Mouse (Mus musculus) lung, adult 18-20 months (tissue): ENCODE results near the gene Calcoco1.

Experiments
- DNase-seq, 2 experiments: peaks; one replicate each; pipeline ENCODE4 v3.0.0; 2022; ENCODE audit warnings: mixed read lengths in 2 of 2

Gene Calcoco1

DNA sequence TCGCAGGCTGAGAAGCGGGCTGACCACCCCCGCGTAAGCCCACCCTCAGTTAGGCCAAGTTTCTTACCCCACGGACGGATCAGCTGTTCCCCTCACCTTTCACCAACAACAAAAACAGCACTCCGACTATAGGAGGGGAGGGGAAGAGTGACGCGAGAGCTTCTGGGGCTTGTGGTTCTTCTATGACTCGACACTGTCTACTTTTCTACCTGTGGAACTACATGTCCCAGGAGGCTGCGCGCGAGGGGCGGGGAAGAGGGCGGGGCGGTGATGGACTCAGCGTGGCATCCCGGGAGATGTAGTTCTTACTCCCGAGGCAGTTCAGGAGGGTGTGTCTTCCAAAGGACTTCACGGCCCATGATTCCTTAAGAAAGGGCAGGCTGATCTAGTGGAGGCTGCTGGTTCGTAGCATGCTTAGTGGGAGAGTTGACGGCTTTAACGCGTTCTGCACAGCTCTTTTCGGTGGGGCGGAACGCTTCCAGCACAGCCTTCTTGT is at the start of gene Calcoco1:
Gene Calcoco1, minus strand, starts transcription at position 199 of the 496 bp plus-strand sequence.
- peak; percentile 96 to 98 for DNase-seq

DNA sequence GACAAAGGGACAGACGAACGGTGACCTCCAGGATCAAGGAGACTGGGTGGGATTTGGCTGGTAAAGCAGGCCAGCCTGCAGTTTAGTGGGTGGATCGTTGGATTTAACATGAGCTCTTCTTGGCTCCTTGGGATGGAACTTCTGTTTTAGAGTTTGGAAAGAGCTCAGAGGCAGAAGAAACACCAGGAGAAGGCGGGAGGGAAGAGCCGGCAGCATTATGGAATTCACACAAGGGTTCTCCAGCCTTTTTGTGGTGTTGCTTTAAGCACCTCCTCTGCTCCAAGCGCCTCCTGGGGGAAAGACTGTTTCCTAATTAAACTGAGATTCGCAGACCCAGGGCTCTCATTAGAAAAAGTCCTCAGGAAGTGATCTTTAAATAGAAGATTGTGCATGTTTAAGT is 48.9 kb upstream of the Calcoco1 start:
- DNase-seq, result no peak

DNA sequence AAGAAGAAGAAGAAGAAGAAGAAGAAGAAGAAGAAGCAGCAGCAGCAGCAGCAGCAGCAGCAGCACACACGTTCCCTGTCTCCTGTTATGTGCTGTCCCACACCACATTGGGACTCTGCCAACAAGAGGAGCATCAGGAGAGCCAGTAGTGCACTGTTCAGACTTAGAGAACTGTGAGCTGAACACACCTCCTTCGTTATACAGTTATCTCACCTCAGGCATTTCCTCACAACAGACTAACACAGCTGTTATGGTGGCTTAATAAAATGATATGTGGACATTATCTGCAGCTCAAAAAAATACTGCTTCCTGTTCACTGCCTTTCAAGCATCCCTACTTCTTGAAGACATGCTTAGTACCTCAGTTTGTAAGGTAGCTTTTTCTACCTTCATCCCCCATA is 43.2 kb upstream of the Calcoco1 start:
- DNase-seq, result no peak

DNA sequence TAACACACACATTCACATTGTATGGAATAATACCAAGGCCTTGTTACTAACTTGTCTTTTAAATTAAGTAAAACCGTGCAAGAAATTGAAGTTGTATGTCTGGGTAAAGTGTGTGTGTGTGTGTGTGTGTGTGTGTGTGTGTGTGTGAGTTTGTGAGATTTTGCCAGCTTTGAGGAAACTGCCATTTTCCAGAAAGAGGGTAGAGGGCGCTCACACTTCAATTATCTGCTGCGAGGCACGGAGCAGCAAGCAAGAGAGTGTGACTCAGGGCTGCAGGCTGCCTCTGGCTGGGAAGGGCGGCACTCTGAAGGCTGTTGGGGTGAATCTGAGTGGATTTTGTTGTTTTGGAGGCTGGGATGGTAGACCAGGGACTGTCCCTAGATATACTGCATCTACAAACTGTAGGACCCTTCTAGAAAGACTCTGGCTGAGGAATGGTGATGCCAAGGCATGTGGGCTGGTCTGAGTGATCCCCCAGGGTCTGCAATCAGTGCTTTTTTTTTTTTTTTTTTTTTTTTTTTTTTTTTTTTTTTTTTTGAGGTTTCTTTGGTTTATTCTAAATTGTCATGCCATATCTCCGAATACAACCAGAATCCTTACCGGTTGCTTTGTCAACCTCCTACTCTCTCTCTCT is 39.9 kb upstream of the Calcoco1 start:
- peak; percentile 20 to 39 for DNase-seq

DNA sequence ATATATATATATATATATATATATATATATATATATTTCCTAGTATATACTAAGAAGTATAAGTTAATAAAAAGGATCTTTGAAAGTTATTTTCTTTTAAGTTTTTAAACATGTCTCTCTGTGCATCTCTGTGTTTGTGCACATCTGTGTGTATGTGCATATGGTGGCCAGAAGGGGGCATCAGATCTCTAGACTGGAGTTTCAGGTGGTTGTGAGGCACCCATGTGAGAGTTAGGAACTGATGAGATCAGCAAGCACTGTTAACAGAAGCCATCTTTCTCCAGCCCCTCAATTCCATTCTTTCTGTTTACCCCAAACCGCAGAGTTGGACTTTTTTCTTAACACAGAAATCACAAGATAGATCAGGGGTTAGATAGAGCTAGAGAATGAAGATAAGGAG is 35.7 kb upstream of the Calcoco1 start:
- no peak for DNase-seq

DNA sequence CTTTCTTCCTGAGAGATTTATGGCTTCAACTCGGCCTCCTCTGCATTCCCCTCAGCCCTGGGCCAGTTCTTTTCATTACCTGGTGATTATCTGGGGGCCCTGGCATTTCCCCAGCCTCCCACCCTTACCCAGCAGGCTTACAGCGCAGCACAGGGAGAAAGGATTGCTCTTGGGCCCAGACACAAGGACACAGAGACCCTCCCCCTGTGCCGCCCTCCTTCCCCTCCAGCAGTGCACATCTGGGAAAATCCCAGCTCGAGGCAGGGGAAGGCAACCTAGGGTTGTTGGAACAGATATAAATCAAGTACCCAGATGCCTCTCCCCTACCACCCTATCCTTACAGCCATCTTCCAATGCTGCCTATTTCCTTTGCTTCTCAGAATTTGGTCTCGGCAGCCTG is 33.1 kb upstream of the Calcoco1 start:
- DNase-seq, result no peak

DNA sequence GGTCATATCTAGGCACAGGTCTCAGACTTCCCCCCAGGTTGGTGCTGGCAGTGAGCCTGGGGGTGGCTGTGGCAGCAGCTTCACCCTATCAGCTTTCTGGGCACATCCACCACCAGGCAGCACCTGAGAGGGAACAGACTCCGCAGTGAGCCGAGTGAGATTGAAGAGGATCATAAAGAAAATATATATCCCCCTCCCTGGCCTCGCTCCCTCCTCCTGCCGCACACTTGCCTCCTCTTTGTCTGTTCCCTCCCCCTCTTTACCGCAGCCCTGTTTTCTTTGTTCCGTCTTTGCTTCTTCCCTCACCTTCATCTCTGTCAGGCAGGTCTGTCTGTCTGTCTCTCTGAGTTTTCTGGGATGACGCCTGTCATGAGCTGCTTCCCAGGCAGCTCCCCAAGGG is 32.4 kb upstream of the Calcoco1 start:
- no peak for DNase-seq

DNA sequence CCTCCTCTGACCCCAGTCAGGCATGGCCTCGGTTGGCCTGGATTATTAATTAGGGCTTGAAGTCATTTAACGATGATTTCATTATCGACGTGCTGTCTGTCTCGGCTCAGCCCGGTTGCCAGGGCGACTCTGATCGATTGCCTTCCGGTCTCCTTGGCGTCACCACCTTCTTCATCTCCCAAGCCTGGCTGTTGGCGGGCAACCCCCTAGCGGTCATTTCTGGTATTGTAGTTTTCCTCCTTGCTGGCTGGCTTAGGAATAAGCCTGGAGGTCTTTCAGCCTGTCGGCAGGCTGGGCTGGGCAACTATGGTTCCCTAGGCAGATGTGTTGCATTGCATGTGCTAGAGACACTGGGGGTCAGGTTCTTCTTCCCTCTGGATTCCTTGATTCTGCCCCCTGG is 31.2 kb upstream of the Calcoco1 start:
- peak in 1 of 2 experiments; percentile 36 for DNase-seq

DNA sequence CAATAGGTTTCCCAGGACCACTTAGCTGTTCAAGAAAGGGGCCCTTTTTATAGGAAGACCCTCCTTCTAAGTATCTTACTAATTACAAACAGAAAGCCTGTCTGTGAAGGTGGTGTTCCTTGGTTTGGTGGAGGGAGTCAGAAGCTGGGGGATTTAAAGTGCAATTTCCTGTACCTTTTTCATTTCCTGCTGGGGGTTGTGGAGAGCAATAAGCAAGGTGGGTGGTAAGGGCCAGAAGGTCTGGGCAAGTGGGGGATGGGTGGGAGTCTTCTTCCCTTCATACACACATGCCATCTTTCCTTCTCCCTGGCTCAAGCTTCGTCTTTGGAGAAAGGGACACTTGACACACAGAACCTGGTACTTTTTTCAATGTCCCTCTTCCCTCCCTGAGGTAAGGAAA is 30.2 kb upstream of the Calcoco1 start:
- DNase-seq, result no peak

DNA sequence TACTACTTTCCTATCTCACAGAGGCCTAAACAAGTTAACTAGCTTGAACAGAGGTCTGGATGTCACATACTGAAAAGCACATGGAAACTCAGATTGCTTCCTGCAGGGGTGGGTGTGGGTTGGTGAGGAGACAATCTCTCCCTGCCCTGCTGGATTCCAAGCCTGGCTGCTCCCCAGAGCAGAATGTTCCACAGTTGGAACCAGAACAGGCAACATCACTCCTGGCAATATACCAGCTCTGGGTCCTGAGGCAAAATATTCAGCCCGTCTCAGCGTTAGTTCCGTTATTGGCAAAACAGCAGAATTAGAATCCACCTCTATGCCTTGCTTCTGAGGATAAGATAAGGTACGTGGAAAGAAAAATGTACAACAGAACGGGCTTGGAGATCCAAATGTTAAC is 28.3 kb upstream of the Calcoco1 start:
- no peak for DNase-seq

DNA sequence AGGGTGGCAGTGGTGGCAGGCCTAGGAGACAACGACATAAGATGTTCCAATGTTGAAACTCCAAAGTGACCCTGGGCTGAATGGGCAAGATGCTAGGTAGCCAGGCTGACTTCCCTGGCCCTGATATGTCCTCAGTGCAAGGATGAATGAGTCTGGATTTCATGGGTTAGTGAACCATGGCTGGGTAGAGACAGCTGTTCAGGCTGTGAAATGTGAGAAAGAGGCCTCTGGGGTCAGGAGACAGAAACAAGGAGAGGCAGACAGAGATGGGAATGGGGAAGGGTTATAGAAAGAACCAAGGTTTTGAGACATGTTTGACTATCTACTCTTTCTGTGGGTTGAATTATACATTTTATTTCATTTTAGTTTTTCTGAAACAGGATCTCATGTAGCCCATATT is 27.1 kb upstream of the Calcoco1 start:
- DNase-seq, result no peak

DNA sequence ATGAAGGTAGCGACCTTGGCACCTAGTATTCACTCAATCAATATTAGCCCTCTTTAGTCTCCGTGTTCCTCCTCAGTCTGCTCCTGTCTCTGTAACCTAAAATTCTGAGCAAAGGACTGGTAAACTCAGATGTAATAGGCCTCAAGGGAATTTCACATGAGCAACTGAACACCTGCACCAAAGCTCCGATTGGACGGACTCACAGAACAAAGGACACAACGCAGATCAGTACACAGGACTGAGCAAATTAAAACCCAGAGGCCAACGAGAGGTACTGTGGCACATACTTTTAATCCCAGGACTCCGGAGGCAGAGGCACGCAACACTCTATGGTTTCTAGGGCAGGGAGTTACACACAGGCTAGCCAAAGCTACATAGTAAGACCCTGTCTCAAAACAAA is 25.9 kb upstream of the Calcoco1 start:
- no peak for DNase-seq

DNA sequence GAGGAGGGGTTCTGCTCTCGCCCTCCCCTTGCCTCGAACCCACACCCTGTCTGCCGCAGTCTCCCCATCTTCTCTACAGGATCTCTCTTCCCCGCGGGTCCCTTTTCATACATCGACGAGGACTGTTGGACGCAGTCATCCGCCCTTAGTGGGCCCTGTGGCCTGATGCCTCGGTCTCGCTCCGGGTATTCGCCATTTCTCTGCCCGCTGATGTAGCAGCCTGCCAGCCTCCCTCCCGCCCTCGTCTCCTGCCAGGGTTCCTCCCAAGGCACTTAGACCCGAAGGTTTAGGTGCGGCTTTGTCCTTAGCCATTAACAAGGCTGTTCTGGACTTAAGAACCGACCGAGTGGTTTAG is 25.3 kb upstream of the Calcoco1 start:
- DNase-seq, result no peak

DNA sequence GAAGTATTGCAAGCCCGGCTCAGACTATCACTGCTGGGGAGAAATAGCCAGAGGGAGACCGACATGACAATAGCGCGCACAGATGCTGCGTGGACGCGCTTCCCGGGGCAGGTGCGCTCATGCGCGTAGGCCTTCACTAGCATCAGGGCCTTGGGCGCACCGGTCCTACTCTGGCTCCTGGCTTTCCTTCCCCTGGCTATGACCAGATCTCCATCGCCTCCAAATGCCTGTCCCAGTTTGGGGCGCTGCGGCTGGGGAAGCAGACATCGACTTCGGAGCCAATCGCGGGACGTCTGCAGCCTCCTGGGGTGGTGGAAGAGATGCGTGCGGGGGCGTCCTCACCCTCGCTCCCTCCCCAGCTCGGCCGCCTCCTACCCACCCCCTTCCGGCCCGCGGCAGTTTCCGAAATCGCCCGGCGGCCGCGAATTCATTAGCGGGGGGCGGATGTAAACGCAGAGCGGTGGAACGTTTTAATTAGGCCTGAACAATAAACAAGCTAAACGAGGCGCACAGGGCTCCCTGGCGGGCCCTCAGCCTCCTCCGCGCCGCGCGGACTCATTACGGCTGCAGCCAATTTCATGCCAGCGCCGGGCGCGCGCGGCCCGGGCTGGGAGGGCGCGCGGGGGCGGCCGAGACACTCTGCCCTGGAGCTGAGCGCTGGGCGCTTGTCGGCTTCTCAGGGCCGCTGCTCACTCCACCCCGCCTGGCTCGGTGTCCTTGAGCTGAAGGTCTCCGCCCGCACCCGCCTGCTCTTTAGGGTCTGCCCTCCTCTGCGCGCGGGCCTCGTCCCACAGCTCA is 24.7 kb upstream of the Calcoco1 start:
- DNase-seq, result no peak

DNA sequence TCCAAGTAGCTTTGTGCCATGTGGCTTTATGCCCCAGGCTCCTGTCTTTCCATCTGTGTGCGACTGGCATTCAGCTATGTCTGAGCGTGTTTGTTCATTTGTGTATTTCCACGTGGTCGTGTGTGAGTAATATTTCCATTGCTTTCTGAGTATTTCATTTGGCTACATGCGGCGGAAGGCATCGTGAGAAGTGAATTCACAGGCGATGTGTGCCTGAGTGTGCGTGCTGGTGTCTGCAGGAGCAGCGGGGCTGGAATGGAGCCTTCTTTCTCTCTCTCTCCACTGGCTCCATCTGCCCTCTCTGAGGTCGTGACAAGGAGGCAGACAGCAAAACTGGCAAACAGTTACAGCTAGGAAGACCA is 24.1 kb upstream of the Calcoco1 start:
- no peak for DNase-seq

DNA sequence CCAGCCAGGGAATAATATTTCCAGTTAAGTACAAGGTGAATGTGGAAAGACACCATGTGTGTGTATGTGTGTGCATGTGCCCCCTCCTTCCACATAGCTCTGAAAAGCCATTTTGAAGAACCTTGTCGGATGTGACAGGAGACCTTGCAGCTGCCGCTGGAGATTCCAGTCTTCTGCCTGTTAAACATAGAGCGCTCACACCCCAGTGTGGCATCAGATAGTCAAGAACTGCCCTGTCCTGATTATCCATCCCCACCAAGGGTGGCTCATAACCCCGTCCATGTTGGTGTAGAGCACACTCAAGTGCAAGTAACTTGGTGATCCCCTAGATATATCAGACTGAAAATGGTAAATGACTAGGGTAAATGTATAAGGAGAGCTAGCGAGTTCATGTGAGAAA is 23.4 kb upstream of the Calcoco1 start:
- DNase-seq, result no peak

DNA sequence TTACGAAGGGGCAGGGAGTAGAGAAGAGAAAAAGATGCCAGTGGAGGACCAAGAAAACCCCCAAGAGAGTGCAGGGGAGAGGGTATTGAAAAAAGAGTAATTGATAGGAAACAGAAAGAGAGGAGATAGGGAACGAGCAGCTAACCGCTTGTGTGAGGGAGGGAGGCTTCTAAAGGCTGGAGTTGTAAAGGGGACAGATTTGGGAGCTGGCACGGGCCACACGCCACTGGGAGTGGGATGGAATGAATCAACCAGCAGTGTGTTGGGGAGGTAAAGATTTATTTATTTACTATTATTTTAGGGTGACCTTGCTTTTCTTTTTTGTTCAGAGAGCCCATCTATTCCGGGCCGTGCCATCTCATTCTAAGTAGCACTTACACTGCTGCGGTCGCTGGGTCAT is 22.9 kb upstream of the Calcoco1 start:
- no peak for DNase-seq

DNA sequence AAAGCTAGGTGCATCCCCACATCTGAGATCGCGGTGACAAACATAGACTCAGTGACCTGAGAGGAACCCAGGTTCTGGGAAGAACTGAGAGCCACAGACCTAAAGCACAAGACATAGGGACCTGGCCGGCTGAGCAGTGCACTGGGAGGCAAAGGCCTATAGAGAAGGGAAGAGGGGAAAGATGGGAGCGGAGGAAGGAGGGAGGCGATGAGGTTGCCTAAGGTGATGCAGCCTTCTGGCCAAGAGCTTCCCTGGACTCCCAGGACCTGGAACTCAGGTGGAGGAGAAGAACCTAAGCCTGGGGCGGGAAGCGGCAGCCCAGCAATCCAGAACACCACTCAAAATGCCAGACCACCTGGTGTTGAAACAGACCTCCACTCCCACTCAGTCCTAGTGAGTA is 22.4 kb upstream of the Calcoco1 start:
- DNase-seq, result no peak

DNA sequence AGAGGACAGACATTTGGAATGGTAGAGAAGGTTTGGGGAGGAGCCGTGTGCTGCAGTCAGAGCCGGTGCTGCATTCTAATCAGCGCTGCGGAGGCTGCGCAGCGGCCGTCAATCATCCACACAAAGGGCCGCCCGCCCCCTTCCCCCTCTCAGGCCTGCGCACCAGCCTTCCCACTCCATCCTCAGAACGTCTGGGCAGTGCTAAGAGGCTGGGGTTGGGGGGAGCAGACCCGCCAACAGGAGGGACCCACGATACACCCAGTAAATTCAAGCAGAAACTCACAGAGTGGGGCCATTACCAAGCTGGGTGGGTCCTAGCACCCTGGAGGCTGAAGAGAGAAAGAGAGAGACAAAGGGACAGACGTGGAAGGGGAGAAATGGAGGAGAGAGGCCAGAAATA is 22.0 kb upstream of the Calcoco1 start:
- DNase-seq, result no peak

DNA sequence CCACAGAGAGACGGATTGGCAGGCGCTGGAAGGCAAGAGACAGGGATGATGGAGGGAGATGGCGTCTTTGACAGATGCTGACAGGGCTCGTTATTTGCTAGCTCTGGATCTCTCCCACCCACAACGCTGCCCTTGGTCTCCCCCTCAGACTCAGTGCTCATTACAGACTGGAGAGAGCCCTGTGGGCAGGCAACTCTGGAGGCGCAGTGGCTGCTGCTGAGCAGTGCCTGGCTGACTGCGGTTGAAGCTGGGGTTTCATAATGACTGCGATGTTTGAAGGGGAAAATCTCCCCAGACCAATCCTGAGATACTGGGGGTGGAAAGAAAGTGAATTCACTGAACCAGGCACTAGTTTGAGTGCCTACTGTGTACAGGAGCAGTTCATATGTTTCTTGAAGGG is 21.2 kb upstream of the Calcoco1 start:
- no peak for DNase-seq

DNA sequence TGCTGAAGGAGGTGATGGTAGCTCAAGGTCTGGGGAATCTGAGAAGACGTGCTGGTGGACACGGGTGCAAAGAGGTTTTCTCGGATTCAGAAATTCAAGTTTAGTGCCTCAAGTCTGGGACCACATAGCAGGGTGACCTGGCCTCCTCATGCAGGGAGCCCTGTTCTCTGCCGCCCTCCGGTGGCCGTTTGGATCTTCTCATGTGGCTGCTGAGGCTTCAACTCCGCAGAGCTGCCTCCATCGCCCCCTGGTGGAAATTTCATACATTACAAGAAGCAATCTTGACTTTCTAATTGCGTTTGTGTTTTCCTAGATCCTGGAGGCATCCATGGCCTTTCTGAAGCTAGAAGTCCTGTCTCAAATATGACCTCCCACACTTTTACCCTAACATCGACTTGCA is 20.6 kb upstream of the Calcoco1 start:
- peak; percentile 88 to 93 for DNase-seq

DNA sequence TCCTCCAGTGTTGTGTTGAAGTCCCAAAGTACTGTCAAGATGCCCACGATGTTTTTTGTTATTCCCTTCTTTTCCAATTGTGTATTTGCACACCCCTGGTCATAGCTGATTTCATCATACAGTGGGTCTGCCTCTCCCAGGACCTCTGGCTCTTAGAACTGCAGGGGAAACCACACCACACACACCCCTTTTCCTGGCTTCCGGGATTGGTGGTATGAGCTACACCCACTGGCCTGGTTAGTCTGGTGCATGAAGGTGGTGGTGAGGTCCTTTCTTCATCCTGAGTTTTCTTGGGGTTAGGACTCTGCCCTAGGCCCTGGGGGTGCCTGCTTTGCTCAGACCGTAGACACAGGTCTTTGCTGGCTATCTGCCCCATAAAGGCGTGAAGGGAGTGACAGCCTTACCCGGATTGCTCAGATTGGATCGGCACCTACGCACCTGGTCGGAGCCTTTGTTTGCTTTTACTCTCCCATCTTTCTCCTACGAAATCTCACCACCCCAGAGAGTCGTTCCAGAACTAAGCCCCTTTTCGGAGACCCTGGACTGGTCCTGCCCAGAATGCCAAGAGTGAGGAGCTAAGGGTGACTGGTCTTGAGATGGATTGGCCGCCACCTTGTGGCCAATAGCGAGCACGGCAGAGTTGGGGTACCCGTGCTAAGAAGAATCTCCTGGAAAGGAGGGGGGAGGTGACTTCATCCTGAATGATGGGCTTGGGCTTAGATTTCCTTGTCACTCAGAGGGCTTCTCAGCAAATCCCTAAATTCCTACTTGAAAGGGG is 17.7 kb upstream of the Calcoco1 start:
- DNase-seq, result peak; percentile 53 to 73

DNA sequence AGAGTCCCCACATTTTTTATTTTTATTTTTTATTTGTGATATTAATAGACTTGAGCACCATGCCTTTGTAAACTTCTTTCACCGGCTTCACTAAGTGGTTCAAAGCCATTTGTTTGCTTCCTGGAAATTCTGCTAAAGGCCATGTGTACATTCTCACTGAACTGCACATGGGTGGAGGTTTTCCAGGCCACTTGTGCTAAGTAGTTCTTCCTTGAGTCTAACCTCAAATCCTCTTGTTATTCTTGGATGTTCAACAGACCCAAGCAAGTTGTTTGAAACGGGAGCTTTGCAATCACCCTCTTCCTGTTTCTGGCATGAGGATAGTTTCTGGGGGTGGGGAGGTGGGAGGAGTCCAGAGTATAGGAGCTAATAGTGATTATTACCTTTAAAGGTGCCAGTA is 16.5 kb upstream of the Calcoco1 start:
- DNase-seq, result peak; percentile 51 to 72

DNA sequence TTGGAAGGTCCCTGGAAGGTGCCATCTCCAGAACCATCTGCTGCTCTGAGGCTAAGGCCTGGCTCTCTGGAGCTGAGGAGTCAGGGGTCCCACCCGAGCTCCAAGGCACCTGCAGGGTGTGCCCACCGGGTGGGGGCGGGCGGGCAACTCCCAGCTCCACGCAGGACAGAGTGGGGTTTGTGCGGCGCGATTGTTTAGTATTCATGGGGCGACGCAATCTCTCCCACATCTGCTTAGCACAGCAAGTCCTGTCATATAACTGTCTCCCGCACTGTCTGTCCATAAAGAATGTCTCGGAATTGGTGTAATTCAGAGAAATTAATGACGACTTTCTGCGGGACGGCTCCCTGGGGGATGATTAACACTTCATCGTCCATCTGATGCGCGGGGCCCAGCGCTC is 15.1 kb upstream of the Calcoco1 start:
- no peak for DNase-seq
